Mouse (Mus musculus): ENCODE results near the gene Aifm2.

Aifm2 gene

GRCm38 (mm10) chr10:61717406-61718296, 2.6 kb downstream of the Aifm2 start:
- DNase-seq, result no peak

DNA sequence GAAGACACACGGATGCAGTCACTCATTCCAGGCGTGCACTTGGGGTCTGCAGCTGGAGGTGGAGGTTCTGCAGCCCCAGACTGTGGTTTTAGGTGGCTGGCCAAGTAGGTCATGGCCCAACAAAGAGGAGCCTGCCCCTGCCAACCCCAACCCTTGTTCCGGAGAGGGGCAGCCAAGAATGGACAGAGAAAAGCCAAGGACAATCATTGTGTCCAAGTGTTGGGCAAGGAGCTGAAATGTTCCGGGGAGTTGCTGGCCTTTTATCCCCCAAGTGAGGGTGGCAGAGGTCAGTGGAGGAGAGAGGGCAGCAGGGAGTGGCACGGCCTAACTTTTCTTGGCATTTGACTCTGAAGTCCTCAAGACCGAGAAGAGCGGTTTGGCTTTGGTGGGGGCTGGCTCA, 5.3 kb downstream of the Aifm2 start:
- DNase-seq, result no peak

DNA sequence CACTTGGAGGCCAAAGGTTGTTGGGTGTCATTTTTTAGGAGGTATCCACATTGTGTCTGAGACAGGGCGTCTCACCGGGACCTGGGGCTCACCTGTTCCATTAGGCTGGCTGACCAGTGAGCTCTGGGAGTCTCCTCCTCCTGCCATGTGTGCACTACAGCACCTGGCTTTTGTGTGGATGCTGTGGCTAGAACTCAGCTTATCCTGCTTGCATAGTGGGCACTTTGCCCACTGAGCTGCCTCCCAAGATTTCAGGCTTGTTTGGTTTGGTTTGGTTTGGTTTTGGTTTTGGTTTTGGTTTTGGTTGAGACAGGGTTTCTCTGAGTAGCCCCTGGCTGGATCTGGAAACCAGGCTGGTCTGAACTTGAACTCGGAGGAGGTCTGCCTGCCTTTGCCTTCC, 7.2 kb downstream of the Aifm2 start:
- DNase-seq, result no peak

- DNase-seq, result no peak
Measured at GRCm38 (mm10) chr10:61723271-61723670, 8.2 kb downstream of the Aifm2 start.

GRCm38 (mm10) chr10:61729181-61729580, 14.1 kb downstream of the Aifm2 start:
- DNase-seq, result no peak

DNA sequence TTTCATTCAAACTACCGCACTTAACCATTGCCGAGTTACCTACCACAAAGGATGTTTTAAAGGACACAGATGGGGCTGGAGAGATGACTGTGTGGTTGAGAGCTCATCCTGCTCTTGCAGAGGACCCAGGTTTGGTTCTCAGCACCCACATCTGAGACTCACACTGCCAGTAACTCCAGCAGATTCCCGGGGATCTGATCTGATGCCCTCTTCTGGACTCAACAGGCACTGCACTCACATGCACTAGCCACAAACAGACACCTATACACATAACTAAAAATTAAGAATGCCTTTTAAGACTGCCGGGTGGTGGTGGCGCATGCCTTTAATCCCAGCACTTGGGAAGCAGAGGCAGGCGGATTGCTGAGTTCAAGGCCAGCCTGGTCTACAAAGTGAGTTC, 15.1 kb downstream of the Aifm2 start:
- no peak for DNase-seq

GRCm38 (mm10) chr10:61734377-61734776, 19.3 kb downstream of the Aifm2 start:
- peak; percentile 19 to 44 for DNase-seq

GRCm38 (mm10) chr10:61736671-61737078, 21.6 kb downstream of the Aifm2 start:
- DNase-seq, result no peak

DNA sequence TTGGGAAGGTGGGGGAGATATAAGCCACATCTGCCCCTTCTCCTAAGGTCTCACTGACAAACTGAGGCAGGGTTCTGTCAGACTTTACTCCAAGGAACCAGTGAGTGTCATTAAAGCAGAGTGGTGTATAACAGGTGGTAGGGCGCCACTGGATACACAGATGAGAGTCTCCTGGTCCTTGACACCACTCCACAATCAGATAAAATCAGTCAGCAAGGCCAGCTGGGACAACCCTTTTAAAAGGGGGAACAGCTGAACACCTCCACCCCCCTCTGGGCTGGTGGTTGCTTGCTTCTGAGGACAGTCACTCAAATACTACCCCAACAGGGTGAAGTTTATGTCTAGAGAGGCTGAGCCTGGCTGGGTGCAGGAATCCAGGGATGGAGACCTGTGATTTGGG, 22.5 kb downstream of the Aifm2 start:
- no peak for DNase-seq

- DNase-seq, result no peak
Measured at GRCm38 (mm10) chr10:61738126-61738525, 23.1 kb downstream of the Aifm2 start.

DNA sequence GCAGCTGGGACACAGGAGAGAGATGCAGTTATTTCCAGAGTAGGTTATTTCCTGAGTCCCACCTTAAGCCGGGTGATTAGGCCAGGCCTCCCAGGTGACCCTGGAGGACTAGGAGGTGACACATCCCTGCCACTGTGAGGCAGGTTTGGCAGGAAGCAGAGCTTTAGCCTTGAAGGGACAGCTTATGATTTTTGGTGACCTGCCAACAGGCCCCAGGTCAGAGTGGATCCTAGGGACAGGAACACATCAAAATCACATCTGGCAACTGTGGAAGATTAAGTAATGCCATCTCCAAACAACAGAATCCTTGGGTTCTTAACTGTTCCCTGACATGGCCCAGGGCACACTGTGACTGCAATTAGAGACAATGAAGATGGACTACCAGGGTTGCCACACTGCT, 26.2 kb downstream of the Aifm2 start:
- no peak for DNase-seq

DNA sequence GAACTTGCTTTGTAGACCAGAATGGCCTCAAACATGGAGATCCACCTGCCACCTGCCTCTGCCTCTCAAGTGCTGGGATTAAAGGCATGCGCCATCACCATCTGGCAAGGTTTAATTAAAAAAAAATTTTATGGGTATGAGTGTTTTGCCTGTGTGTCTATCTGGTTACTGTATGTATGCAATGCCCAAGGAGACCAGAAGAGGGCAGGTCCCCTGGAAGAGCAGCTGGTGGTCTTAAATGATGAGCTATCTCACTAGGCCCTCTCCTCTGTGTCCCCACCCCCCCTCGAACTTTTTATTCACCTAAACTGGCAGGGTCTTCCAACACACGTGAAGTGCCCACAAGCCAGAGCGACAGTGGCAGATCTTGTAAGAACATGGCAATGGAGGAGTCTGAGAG, 26.8 kb downstream of the Aifm2 start:
- DNase-seq, result peak in 1 of 2 experiments; percentile 27

GRCm38 (mm10) chr10:61742336-61742735, 27.3 kb downstream of the Aifm2 start:
- no peak for DNase-seq

DNA sequence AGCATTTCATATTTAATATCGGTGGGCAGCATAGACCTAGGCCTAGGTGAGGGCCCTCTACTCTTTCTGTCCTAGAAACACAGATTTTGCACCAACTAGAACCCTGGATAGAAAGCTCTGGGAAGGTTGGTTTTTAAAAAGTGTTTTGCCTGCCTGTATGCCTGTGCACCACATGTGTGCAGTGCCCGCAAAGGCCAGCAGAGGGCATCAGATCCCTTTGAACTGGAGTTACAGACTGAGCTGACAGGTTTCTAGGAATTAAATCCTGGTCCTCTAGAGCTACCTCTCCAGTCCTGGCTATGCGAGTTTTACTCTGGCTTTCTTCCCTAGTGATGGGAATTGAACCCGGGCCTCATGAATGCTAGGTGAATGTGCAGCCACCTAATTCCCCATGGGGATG, 30.1 kb downstream of the Aifm2 start:
- DNase-seq, result peak; percentile 42 to 76

DNA sequence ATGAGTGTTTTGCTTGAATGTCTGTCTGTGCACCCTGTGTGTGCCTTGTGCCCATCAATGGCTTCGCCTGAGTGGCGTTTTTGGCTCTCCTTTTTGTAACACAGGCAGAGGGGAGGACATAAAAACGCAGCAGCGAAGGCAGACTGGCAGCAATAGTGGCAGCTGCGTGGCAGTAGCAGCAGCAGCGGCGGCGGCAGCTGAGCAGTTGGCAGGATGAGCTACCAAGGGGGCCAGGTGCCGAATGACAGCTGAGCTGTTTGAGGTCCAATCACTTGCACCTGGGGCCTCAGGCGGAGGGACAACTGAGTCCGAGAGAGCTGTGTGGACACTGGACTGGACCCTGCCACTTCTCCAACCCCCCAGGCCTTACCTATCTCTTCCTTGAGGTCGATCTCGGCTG, 32.2 kb downstream of the Aifm2 start:
- DNase-seq, result peak in 1 of 2 experiments; percentile 33

DNA sequence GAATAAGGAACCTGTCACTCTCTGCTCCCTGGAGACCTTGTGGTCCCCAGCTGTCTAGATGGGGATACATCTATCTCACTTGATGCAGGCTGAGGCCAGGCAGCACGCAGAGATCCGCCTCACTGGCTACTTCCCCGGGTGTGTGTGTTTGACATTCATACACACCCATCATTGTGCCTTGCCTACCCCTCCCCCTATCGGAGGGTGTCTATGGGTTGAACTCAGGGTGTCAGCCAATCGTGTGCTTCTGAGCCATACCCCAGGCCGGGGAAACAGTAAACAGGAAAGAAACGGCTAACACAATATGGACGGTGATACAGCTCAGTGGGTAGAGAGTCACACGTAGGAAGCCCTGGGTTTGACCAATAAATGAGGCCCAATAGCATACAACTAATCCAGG, 35.0 kb downstream of the Aifm2 start:
- DNase-seq, result no peak

GRCm38 (mm10) chr10:61751534-61752219, 36.6 kb downstream of the Aifm2 start:
- DNase-seq, result peak in 1 of 2 experiments; percentile 32

DNA sequence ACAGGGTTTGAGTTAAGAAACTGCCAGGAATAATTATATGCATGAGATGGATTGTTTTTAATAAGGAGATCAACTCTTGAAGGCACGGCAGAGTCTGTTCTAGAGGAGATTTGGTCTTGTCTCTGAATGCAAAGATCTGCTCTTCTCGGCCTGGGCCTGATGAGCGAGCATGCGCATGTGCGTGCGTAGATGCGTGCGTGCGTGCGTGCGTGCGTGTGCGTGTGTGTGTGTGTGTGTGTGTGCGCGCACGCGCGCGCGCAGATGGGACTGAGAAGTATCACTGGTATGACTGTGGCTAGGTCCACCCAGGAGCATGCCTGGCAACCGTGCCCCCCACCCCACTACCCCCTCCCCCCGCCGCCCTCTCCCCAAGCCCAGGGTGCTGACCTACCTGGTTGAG, 38.0 kb downstream of the Aifm2 start:
- DNase-seq, result no peak

DNA sequence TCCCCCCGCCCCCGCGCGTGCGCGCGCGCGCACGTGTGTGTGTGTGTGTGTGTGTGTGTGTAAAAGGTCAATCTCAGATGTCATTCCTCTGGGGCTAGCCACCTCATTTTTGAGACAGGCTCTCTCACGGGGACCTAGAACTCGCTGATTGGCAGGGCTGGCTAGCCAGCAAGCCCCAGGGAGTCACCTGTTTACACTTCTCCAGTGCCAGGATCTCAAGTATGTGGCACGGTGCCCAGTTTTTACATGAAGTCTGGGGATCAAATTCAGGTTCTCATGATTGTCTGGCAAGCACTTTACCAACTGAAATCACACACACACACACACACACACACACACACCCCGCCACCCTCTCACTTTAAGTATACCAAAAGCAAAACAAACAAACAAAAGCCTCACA, 42.0 kb downstream of the Aifm2 start:
- peak; percentile 55 to 66 for DNase-seq

DNA sequence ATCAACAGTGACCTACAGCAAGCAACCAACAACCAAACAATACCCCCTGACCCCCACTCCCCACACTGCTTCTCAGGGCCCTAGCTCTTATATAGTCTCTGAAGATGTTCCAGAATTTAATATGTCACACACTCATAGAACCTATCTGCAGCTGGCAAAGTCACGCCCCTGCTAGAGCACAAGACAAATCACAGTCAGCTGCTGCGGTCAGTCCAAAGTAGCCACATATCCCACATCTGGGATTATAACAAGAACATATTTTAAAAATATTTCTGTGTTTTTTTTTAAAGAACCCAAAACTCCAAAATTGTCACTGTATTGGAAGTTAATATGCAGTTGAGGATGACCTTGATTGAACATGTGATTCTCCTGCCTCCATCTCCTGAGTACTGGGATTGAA, 43.8 kb downstream of the Aifm2 start:
- DNase-seq, result no peak

- no peak for DNase-seq
Measured at GRCm38 (mm10) chr10:61759869-61760268, 44.8 kb downstream of the Aifm2 start.

- DNase-seq, result peak; percentile 37 to 40
Measured at GRCm38 (mm10) chr10:61764689-61765088, 49.6 kb downstream of the Aifm2 start.

GRCm38 (mm10) chr10:61765558-61765957, 50.5 kb downstream of the Aifm2 start:
- DNase-seq, result no peak

DNA sequence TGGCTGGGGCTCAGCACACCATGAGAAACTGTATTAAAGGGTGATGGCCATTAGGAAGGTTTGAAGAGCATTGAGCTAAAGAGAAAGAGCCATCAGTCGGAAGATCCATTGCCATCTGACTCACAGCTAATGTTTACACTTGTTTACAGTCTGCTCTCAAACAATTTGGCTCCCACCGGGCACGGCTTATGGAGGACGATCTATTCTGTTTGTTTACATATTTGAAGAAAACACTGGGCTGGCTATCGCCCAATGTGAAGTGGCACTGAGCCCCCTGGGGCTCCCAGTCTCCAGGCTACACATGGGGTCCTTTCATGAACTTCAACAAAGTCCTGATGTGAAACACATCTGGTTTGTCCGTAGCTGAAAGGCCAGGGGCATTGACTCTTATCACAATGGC, 51.7 kb downstream of the Aifm2 start:
- no peak for DNase-seq

Data from cerebellum, postnatal 14 days (tissue).